Mouse (Mus musculus): ENCODE measurements around the gene Armh2. TPM values are rescaled to one million over a fixed set of nuclear protein-coding genes. Genes with fewer than 3 reads are reported as not detected.
"Not testable (repeated sequence)": the region's sequence is repeated elsewhere in the genome, so short reads cannot be mapped to it uniquely, and the experiment has no call there.

Armh2 gene
- polyA plus RNA-seq, 1 experiment from 2014 or later: not detected

- H3K4me1 ChIP-seq (replicated peaks): peaks cover 10% of the 10 kb centered on the region
- peak overlapping the region; percentile 69 for H3K4me2 ChIP-seq (replicated peaks)
- no peaks in the 10 kb centered on the region for H3K27me3 ChIP-seq
- H3K9me3 ChIP-seq: no peaks in the 10 kb centered on the region
- 67% methylated on average over 5 of the region's 5 CpGs for WGBS
- no peak overlapping the region for H3K27ac ChIP-seq
- ATAC-seq: no peak
- no peak overlapping the region; the same call in 1 of the 2 replicates for H3K9ac ChIP-seq (replicated peaks)
- peak overlapping the region; percentile 73 for H3K4me3 ChIP-seq (replicated peaks)
- H3K36me3 ChIP-seq: no peaks in the 10 kb centered on the region
These were observed 19.4 kb downstream of the Armh2 start for GRCm38 (mm10) chr13:24760351-24760870.

GRCm38 (mm10) chr13:24761083-24761402 is 20.0 kb downstream of the Armh2 start:
- no peaks in the 10 kb centered on the region for H3K9me3 ChIP-seq
- peaks cover 10% of the 10 kb centered on the region for H3K4me1 ChIP-seq (replicated peaks)
- peak overlapping the region; percentile 54 for H3K9ac ChIP-seq (replicated peaks)
- H3K27ac ChIP-seq: no peak overlapping the region
- no peaks in the 10 kb centered on the region for H3K36me3 ChIP-seq
- WGBS: 9% methylated on average over 10 of the region's 10 CpGs
- peak overlapping the region; percentile 69 for H3K4me2 ChIP-seq (replicated peaks)
- ATAC-seq: no peak
- H3K4me3 ChIP-seq (replicated peaks): peak overlapping the region; percentile 73
- H3K27me3 ChIP-seq: no peaks in the 10 kb centered on the region

GRCm38 (mm10) chr13:24761403-24762227 is 20.6 kb downstream of the Armh2 start, which contains the start of gene Gmnn:
Gene Gmnn (minus strand): TSS chr13:24761923.
- H3K9ac ChIP-seq (replicated peaks): peak within 1 kb of the TSS; percentile 61
- ATAC-seq: peak; percentile 98
- H3K4me2 ChIP-seq (replicated peaks): peak within 1 kb of the TSS; percentile 69
- WGBS: under 1% methylated on average over 79 of the region's 79 CpGs
- peaks cover 10% of the 10 kb centered on the region for H3K4me1 ChIP-seq (replicated peaks)
- peak within 1 kb of the TSS; percentile 59 for H3K27ac ChIP-seq
- H3K9me3 ChIP-seq: no peaks in the 10 kb centered on the region
- no peaks in the 10 kb centered on the region for H3K36me3 ChIP-seq
- peak within 1 kb of the TSS; percentile 73 for H3K4me3 ChIP-seq (replicated peaks)
- H3K27me3 ChIP-seq: no peaks in the 10 kb centered on the region

GRCm38 (mm10) chr13:24762254-24762653 is 21.2 kb downstream of the Armh2 start:
- Histone ChIP-seq H3K4me1 (replicated peaks) (peaks cover 10% of the 10 kb centered on the region), H3K36me3 (no peaks in the 10 kb centered on the region), H3K4me2 (replicated peaks) (peak overlapping the region; percentile 69), H3K27me3 (no peaks in the 10 kb centered on the region), H3K4me3 (replicated peaks) (peak overlapping the region; percentile 73), H3K27ac (no peak overlapping the region), H3K9ac (replicated peaks) (no peak overlapping the region), H3K9me3 (no peaks in the 10 kb centered on the region)
- no peak for ATAC-seq
- 44% methylated on average over 4 of the region's 4 CpGs for WGBS

- not testable (repeated sequence) for H3K4me3 ChIP-seq (replicated peaks); ATAC-seq; H3K4me2 ChIP-seq (replicated peaks); H3K4me1 ChIP-seq (replicated peaks); H3K27ac ChIP-seq; H3K9ac ChIP-seq (replicated peaks); H3K27me3 ChIP-seq; H3K36me3 ChIP-seq; H3K9me3 ChIP-seq
- WGBS: 68% methylated on average over 4 of the region's 4 CpGs
These were observed 26.8 kb downstream of the Armh2 start for GRCm38 (mm10) chr13:24767809-24768208.

GRCm38 (mm10) chr13:24771482-24771881 is 30.4 kb downstream of the Armh2 start:
- H3K4me1 ChIP-seq (replicated peaks); H3K36me3 ChIP-seq; H3K27ac ChIP-seq; H3K4me2 ChIP-seq (replicated peaks); ATAC-seq; H3K9me3 ChIP-seq; H3K4me3 ChIP-seq (replicated peaks); H3K9ac ChIP-seq (replicated peaks); H3K27me3 ChIP-seq: not testable (repeated sequence)
- WGBS: 93% methylated on average over 10 of the region's 10 CpGs

- no peak overlapping the region for H3K4me3 ChIP-seq (replicated peaks)
- H3K36me3 ChIP-seq: no peaks in the 10 kb centered on the region
- ATAC-seq: no peak
- no peak overlapping the region for H3K4me2 ChIP-seq (replicated peaks)
- no peaks in the 10 kb centered on the region for H3K27me3 ChIP-seq
- 52% methylated on average over 7 of the region's 7 CpGs for WGBS
- H3K4me1 ChIP-seq (replicated peaks): no peaks in the 10 kb centered on the region
- no peak overlapping the region for H3K9ac ChIP-seq (replicated peaks)
- no peaks in the 10 kb centered on the region for H3K9me3 ChIP-seq
- no peak overlapping the region for H3K27ac ChIP-seq
These were observed 35.3 kb downstream of the Armh2 start for GRCm38 (mm10) chr13:24776146-24776844.

- Histone ChIP-seq H3K4me3 (replicated peaks) (no peak overlapping the region), H3K4me1 (replicated peaks) (no peaks in the 10 kb centered on the region), H3K27ac (no peak overlapping the region), H3K9me3 (no peaks in the 10 kb centered on the region), H3K9ac (replicated peaks) (no peak overlapping the region), H3K36me3 (no peaks in the 10 kb centered on the region), H3K27me3 (no peaks in the 10 kb centered on the region), H3K4me2 (replicated peaks) (no peak overlapping the region)
- ATAC-seq: no peak
- WGBS: 78% methylated on average over 2 of the region's 2 CpGs
These were observed 37.0 kb downstream of the Armh2 start for GRCm38 (mm10) chr13:24778026-24778425.

- ATAC-seq: no peak
These were observed 37.8 kb downstream of the Armh2 start for GRCm38 (mm10) chr13:24778706-24779380.

GRCm38 (mm10) chr13:24781916-24782315 is 40.9 kb downstream of the Armh2 start:
- Histone ChIP-seq H3K36me3 (no peaks in the 10 kb centered on the region), H3K9me3 (no peaks in the 10 kb centered on the region), H3K4me2 (replicated peaks) (no peak overlapping the region), H3K27me3 (no peaks in the 10 kb centered on the region), H3K4me3 (replicated peaks) (no peak overlapping the region), H3K9ac (replicated peaks) (no peak overlapping the region), H3K27ac (no peak overlapping the region), H3K4me1 (replicated peaks) (0 out of 2 replicates have a peak, but pooled peaks cover 4% of the 10 kb centered on the region)
- ATAC-seq: peak; percentile 56; the same call in 1 of the 2 replicates
- 76% methylated on average over 5 of the region's 5 CpGs for WGBS

More at GRCm38 (mm10) chr13:24778706-24779380, 37.8 kb downstream of the Armh2 start:
- Histone ChIP-seq H3K9ac (replicated peaks) (no peak overlapping the region), H3K27ac (no peak overlapping the region), H3K4me2 (replicated peaks) (no peak overlapping the region), H3K27me3 (no peaks in the 10 kb centered on the region), H3K9me3 (no peaks in the 10 kb centered on the region), H3K4me3 (replicated peaks) (no peak overlapping the region), H3K36me3 (no peaks in the 10 kb centered on the region), H3K4me1 (replicated peaks) (no peaks in the 10 kb centered on the region)
- 90% methylated on average over 8 of the region's 8 CpGs for WGBS

GRCm38 (mm10) chr13:24786014-24786490 is 45.0 kb downstream of the Armh2 start:
- ATAC-seq: peak; percentile 55; the same call in 1 of the 2 replicates
- 42% methylated on average over 11 of the region's 11 CpGs for WGBS
- Histone ChIP-seq H3K4me2 (replicated peaks) (no peak overlapping the region), H3K4me1 (replicated peaks) (0 out of 2 replicates have a peak, but pooled peaks cover 4% of the 10 kb centered on the region), H3K27ac (no peak overlapping the region), H3K36me3 (no peaks in the 10 kb centered on the region), H3K9me3 (no peaks in the 10 kb centered on the region), H3K4me3 (replicated peaks) (no peak overlapping the region), H3K9ac (replicated peaks) (no peak overlapping the region), H3K27me3 (no peaks in the 10 kb centered on the region)
